Mouse (Mus musculus) heart, embryonic 16.5 days (tissue): Measurements from ENCODE around the gene Samhd1. TPM values are rescaled to one million over a fixed set of nuclear protein-coding genes. Genes with fewer than 3 reads are reported as not detected.

Source experiments
- ATAC-seq: fragments of 200-750 bp; cut with Nextera tagmentation; replicated peaks from 2 replicates; pipeline ENCODE4 v1.8.0; 2017; ENCODE audit warnings: moderate number of reproducible peaks; ENCODE audit not compliant: insufficient read depth, low FRiP score; ENCODE audit errors: extremely low read depth
- H3K27ac ChIP-seq: fragments of 300-500 bp; sonication (generic); 2 replicates; pipeline ENCODE4 v1.5.1; 2014; ENCODE audit warnings: mild to moderate bottlenecking, low read length, control low read depth, moderate library complexity
- H3K27me3 ChIP-seq: fragments of 300-500 bp; sonication (generic); 2 replicates; pipeline ENCODE4 v1.6.1; 2014; ENCODE audit warnings: low read length, mixed read lengths; ENCODE audit not compliant: control insufficient read depth, insufficient read depth
- H3K36me3 ChIP-seq: fragments of 300-500 bp; sonication (generic); 2 replicates; pipeline ENCODE4 v1.6.1; 2014; ENCODE audit not compliant: control insufficient read depth, insufficient read depth
- H3K4me1 ChIP-seq: fragments of 300-500 bp; sonication (generic); 2 replicates; pipeline ENCODE4 v1.6.1; 2014; ENCODE audit warnings: low read length, mixed read lengths; ENCODE audit not compliant: control insufficient read depth, insufficient read depth
- H3K4me2 ChIP-seq: fragments of 300-500 bp; sonication (generic); 2 replicates; pipeline ENCODE4 v1.6.1; 2014; ENCODE audit warnings: low read depth, mild to moderate bottlenecking, control low read depth, low read length
- H3K4me3 ChIP-seq: fragments of 300-500 bp; sonication (generic); 2 replicates; pipeline ENCODE4 v1.5.1; 2014; ENCODE audit warnings: mild to moderate bottlenecking, control low read depth, low read length
- H3K9ac ChIP-seq: fragments of 300-500 bp; sonication (generic); 2 replicates; pipeline ENCODE4 v1.6.1; 2014; ENCODE audit warnings: low read length, control low read depth
- H3K9me3 ChIP-seq: fragments of 300-500 bp; sonication (generic); replicated peaks from 2 replicates; pipeline ENCODE4 v1.6.1; 2016; ENCODE audit warnings: low read length; ENCODE audit not compliant: control insufficient read depth
- WGBS: fragments of 180-500 bp; shearing (Covaris S2); extraction: QIAGEN DNeasy Blood & Tissue Kit; methylation state at CpG from one replicate; pipeline ENCODE4 v1.1.7; 2014; 5-methylcytosine and 5-hydroxymethylcytosine counted together
- polyA plus RNA-seq: library from polyadenylated mRNA; unstranded; fragments of >200 nt; fragmentation: Nextera tagmentation; extraction: Ambion mirVana; gene quantifications from 2 replicates; pipeline ENCODE4 v1.2.1, GENCODE M21; 2015

The Samhd1 gene
- polyA plus RNA-seq, 1 experiment from 2014 or later, result 17.0 TPM

- ATAC-seq, result no peak
- H3K9ac ChIP-seq, result no peak overlapping the region
- peaks cover 3% of the 10 kb centered on the region; the same call in 1 of the 2 replicates for H3K9me3 ChIP-seq
- H3K27ac ChIP-seq, result no peak overlapping the region
- peaks cover 2% of the 10 kb centered on the region; the same call in 1 of the 2 replicates for H3K4me1 ChIP-seq
- H3K4me2 ChIP-seq, result no peak overlapping the region
- H3K36me3 ChIP-seq, result no peaks in the 10 kb centered on the region
- no peak overlapping the region for H3K4me3 ChIP-seq
- no peaks in the 10 kb centered on the region for H3K27me3 ChIP-seq
- 69% methylated on average over 5 of the region's 5 CpGs for WGBS
Observed at GRCm38 (mm10) chr2:157139251-157139802, 4.3 kb upstream of the Samhd1 start.

DNA sequence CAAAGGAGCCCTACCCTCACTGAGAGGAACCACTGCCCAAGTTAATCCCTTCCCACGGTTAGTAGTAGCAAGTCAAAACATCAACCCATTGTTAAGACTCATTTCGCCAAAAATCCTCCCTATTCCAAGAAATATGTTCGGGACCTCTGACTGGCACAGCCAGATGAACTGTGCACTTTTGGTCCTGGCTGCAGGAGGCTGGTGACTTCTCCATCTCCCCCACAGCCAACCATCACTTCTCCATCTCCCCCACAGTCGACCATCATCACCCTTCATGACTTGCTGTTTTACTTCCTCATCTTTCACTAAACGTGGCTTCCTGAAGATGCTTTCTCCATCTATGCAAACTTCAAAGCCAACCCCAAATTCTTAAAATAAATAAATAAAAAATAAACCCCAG lies 3.7 kb upstream of the Samhd1 start:
- Histone ChIP-seq H3K4me1 (peaks cover 7% of the 10 kb centered on the region), H3K4me2 (no peak overlapping the region), H3K27ac (no peak overlapping the region), H3K9ac (no peak overlapping the region), H3K9me3 (peaks cover 3% of the 10 kb centered on the region; the same call in 1 of the 2 replicates), H3K36me3 (no peaks in the 10 kb centered on the region), H3K4me3 (no peak overlapping the region), H3K27me3 (no peaks in the 10 kb centered on the region)
- ATAC-seq, result no peak
- 74% methylated on average over 5 of the region's 5 CpGs for WGBS

- Histone ChIP-seq H3K9me3 (peaks cover 3% of the 10 kb centered on the region; the same call in 1 of the 2 replicates), H3K4me3 (no peak overlapping the region), H3K27ac (no peak overlapping the region), H3K4me1 (peaks cover 11% of the 10 kb centered on the region), H3K4me2 (no peak overlapping the region), H3K9ac (no peak overlapping the region), H3K27me3 (no peaks in the 10 kb centered on the region), H3K36me3 (no peaks in the 10 kb centered on the region)
- no peak for ATAC-seq
- 83% methylated on average over 9 of the region's 9 CpGs for WGBS
Observed at GRCm38 (mm10) chr2:157137959-157138731, 3.1 kb upstream of the Samhd1 start.

- H3K36me3 ChIP-seq, result no peaks in the 10 kb centered on the region
- no peak overlapping the region for H3K4me3 ChIP-seq
- no peaks in the 10 kb centered on the region for H3K27me3 ChIP-seq
- H3K4me1 ChIP-seq, result peaks cover 12% of the 10 kb centered on the region
- WGBS, result 53% methylated on average over 2 of the region's 2 CpGs
- peaks cover 3% of the 10 kb centered on the region; the same call in 1 of the 2 replicates for H3K9me3 ChIP-seq
- H3K27ac ChIP-seq, result no peak overlapping the region
- ATAC-seq, result no peak
- H3K4me2 ChIP-seq, result no peak overlapping the region
- H3K9ac ChIP-seq, result no peak overlapping the region
Observed at GRCm38 (mm10) chr2:157136646-157137045, 1.6 kb upstream of the Samhd1 start.

DNA sequence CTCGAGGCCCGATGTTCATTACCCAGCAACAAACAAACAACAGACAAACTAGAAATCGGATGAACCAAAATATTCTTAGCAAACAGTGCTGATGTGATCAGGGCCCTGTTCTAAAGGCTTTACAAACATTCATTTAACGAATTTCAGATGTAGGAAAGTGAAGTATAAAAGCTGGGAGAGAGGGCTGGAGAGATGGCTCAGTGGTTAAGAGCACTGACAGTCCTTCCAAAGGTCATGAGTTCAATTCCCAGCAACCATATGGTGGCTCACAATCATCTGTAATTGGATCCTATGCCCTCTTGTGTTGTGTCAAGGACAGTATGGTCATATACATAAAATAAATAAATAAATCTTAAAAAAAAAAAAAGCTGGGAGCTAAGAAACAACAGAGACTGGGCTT lies 1.1 kb upstream of the Samhd1 start:
- Histone ChIP-seq H3K4me2 (no peak overlapping the region), H3K4me3 (no peak overlapping the region), H3K36me3 (no peaks in the 10 kb centered on the region), H3K27ac (no peak overlapping the region), H3K27me3 (no peaks in the 10 kb centered on the region), H3K4me1 (peaks cover 12% of the 10 kb centered on the region), H3K9me3 (peaks cover 3% of the 10 kb centered on the region; the same call in 1 of the 2 replicates), H3K9ac (no peak overlapping the region)
- ATAC-seq, result no peak
- WGBS, result 87% methylated on average over 4 of the region's 4 CpGs

GRCm38 (mm10) chr2:157135529-157136120 lies 560 bp upstream of the Samhd1 start:
- ATAC-seq, result no peak
- peaks cover 12% of the 10 kb centered on the region for H3K4me1 ChIP-seq
- 84% methylated on average over 10 of the region's 10 CpGs for WGBS
- H3K9me3 ChIP-seq, result peaks cover 3% of the 10 kb centered on the region; the same call in 1 of the 2 replicates
- H3K36me3 ChIP-seq, result no peaks in the 10 kb centered on the region
- peak overlapping the region; percentile 84 for H3K9ac ChIP-seq
- H3K4me2 ChIP-seq, result peak overlapping the region; percentile 97
- no peaks in the 10 kb centered on the region for H3K27me3 ChIP-seq
- H3K27ac ChIP-seq, result peak overlapping the region; percentile 69
- H3K4me3 ChIP-seq, result peak overlapping the region; percentile 89

DNA sequence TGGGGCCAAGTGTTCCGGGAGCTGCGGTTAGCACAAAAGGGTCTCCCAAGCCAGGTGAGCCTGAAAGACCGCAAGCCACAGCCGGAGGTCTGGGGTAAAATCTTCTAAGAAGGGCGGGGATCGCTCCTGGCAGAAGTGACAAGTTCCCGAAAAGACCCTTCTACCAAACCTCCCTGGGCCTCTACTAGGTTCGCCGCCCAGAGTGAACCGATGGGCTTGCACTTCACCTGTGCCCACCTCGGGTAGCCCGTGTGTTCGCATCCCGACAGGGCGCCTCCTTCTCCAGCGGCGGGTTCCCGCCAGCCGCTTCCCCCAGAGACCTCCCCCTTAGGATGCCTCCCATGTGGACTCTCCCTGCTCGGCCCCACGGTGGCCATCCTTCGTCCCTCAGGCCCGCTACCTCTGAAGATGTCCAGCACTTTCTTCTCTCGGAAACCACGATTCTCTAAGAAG lies 560 bp downstream of the Samhd1 start:
- peak; percentile 56 for ATAC-seq
- Histone ChIP-seq H3K9me3 (no peaks in the 10 kb centered on the region; the same call in 1 of the 2 replicates), H3K4me2 (peak overlapping the region; percentile 97), H3K27me3 (no peaks in the 10 kb centered on the region), H3K4me1 (peaks cover 12% of the 10 kb centered on the region), H3K27ac (peak overlapping the region; percentile 69), H3K9ac (peak overlapping the region; percentile 84), H3K36me3 (no peaks in the 10 kb centered on the region), H3K4me3 (peak overlapping the region; percentile 89)
- 0% methylated on average over 25 of the region's 25 CpGs for WGBS

GRCm38 (mm10) chr2:157133769-157134478 lies 1.1 kb downstream of the Samhd1 start:
- Histone ChIP-seq H3K27me3 (no peaks in the 10 kb centered on the region), H3K36me3 (no peaks in the 10 kb centered on the region), H3K4me3 (peak overlapping the region; percentile 89), H3K27ac (0 out of 2 replicates have a peak overlapping the region, but pooled peaks have one; percentile 69), H3K9me3 (no peaks in the 10 kb centered on the region), H3K4me1 (peaks cover 12% of the 10 kb centered on the region), H3K4me2 (peak overlapping the region; percentile 97), H3K9ac (peak overlapping the region; percentile 84)
- ATAC-seq, result no peak
- WGBS, result 16% methylated on average over 11 of the region's 11 CpGs
